Mouse (Mus musculus): ENCODE data around the gene Tpcn2. TPM values are rescaled to one million over a fixed set of nuclear protein-coding genes. Genes with fewer than 3 reads are reported as not detected.

The Tpcn2 gene
- total and polyA plus RNA-seq, 2 experiments from 2014 or later: 2.3 to 4.7 TPM

- no peak for ATAC-seq
- no peak for DNase-seq (ENCODE audit: low spot score)
- H3K4me1 ChIP-seq (ENCODE audit: insufficient read depth, low read length): no peaks in the 10 kb centered on the region
- H3K9me3 ChIP-seq (ENCODE audit: low read length): no peaks in the 10 kb centered on the region
- H3K4me3 ChIP-seq (ENCODE audit: low read length): no peak overlapping the region
- H3K9ac ChIP-seq (replicated peaks; ENCODE audit: low read length): no peak overlapping the region
- no peaks in the 10 kb centered on the region for H3K36me3 ChIP-seq (ENCODE audit: insufficient read depth, low read length)
- 76% methylated on average over 10 of the region's 10 CpGs for WGBS
- H3K27ac ChIP-seq: no peak overlapping the region
- no peak for TF ChIP-seq CTCF (IDR thresholded peaks at IDR 0.05; ENCODE audit: low read depth)
- no peaks in the 10 kb centered on the region for H3K27me3 ChIP-seq (ENCODE audit: insufficient read depth, low read length)
- H3K4me2 ChIP-seq (ENCODE audit: low read depth, low read length): no peak overlapping the region
Measured at GRCm38 (mm10) chr7:145234841-145235790, 48.7 kb downstream of the Tpcn2 start.

- WGBS: 66% methylated on average over 9 of the region's 9 CpGs
- ATAC-seq (no peak), DNase-seq (ENCODE audit: low spot score) (no peak)
- no peak for TF ChIP-seq CTCF (IDR thresholded peaks at IDR 0.05; ENCODE audit: low read depth)
- Histone ChIP-seq H3K4me3 (ENCODE audit: low read length) (no peak overlapping the region), H3K27me3 (ENCODE audit: insufficient read depth, low read length) (no peaks in the 10 kb centered on the region), H3K4me2 (ENCODE audit: low read depth, low read length) (no peak overlapping the region), H3K4me1 (ENCODE audit: insufficient read depth, low read length) (no peaks in the 10 kb centered on the region), H3K36me3 (ENCODE audit: insufficient read depth, low read length) (no peaks in the 10 kb centered on the region), H3K9me3 (ENCODE audit: low read length) (no peaks in the 10 kb centered on the region), H3K9ac (replicated peaks; ENCODE audit: low read length) (no peak overlapping the region), H3K27ac (no peak overlapping the region)
Measured at GRCm38 (mm10) chr7:145231659-145232058, 52.2 kb downstream of the Tpcn2 start.

- no peak for ATAC-seq
- no peak for TF ChIP-seq CTCF (IDR thresholded peaks at IDR 0.05; ENCODE audit: low read depth)
- H3K4me3 ChIP-seq (ENCODE audit: low read length): no peak overlapping the region
Measured at GRCm38 (mm10) chr7:145226641-145227040, 57.2 kb downstream of the Tpcn2 start.

GRCm38 (mm10) chr7:145225626-145226025 is 58.2 kb downstream of the Tpcn2 start:
- no peak for ATAC-seq
- H3K27ac ChIP-seq: no peak overlapping the region

More at GRCm38 (mm10) chr7:145226641-145227040, 57.2 kb downstream of the Tpcn2 start:
- Histone ChIP-seq H3K36me3 (ENCODE audit: insufficient read depth, low read length) (no peaks in the 10 kb centered on the region), H3K9ac (replicated peaks; ENCODE audit: low read length) (no peak overlapping the region), H3K27me3 (ENCODE audit: insufficient read depth, low read length) (no peaks in the 10 kb centered on the region), H3K4me1 (ENCODE audit: insufficient read depth, low read length) (no peaks in the 10 kb centered on the region), H3K4me2 (ENCODE audit: low read depth, low read length) (no peak overlapping the region), H3K9me3 (ENCODE audit: low read length) (no peaks in the 10 kb centered on the region), H3K27ac (no peak overlapping the region)
- DNase-seq (ENCODE audit: low spot score): no peak
- WGBS: 92% methylated on average over 6 of the region's 6 CpGs

GRCm38 (mm10) chr7:145221841-145222689 is 61.7 kb downstream of the Tpcn2 start:
- DNase-seq (ENCODE audit: low spot score) (no peak), ATAC-seq (0 out of 2 replicates have a peak, but pooled peaks have one; percentile 7)
- Histone ChIP-seq H3K27ac (no peak overlapping the region), H3K4me3 (ENCODE audit: low read length) (no peak overlapping the region), H3K36me3 (ENCODE audit: insufficient read depth, low read length) (no peaks in the 10 kb centered on the region), H3K27me3 (ENCODE audit: insufficient read depth, low read length) (no peaks in the 10 kb centered on the region), H3K9me3 (ENCODE audit: low read length) (no peaks in the 10 kb centered on the region), H3K4me1 (ENCODE audit: insufficient read depth, low read length) (no peaks in the 10 kb centered on the region), H3K4me2 (ENCODE audit: low read depth, low read length) (no peak overlapping the region), H3K9ac (replicated peaks; ENCODE audit: low read length) (no peak overlapping the region)
- peak; percentile 27; the same call in 1 of the 2 replicates for TF ChIP-seq CTCF (IDR thresholded peaks at IDR 0.05; ENCODE audit: low read depth)
- WGBS: 35% methylated on average over 2 of the region's 2 CpGs

More at GRCm38 (mm10) chr7:145225626-145226025, 58.2 kb downstream of the Tpcn2 start:
- no peak for TF ChIP-seq CTCF (IDR thresholded peaks at IDR 0.05; ENCODE audit: low read depth)
- H3K4me2 ChIP-seq (ENCODE audit: low read depth, low read length): no peak overlapping the region
- no peak overlapping the region for H3K9ac ChIP-seq (replicated peaks; ENCODE audit: low read length)
- no peaks in the 10 kb centered on the region for H3K27me3 ChIP-seq (ENCODE audit: insufficient read depth, low read length)
- no peak for DNase-seq (ENCODE audit: low spot score)
- no peaks in the 10 kb centered on the region for H3K4me1 ChIP-seq (ENCODE audit: insufficient read depth, low read length)
- no peaks in the 10 kb centered on the region for H3K36me3 ChIP-seq (ENCODE audit: insufficient read depth, low read length)
- H3K9me3 ChIP-seq (ENCODE audit: low read length): no peaks in the 10 kb centered on the region
- no peak overlapping the region for H3K4me3 ChIP-seq (ENCODE audit: low read length)
- 75% methylated on average over 6 of the region's 6 CpGs for WGBS

GRCm38 (mm10) chr7:145221346-145221745 is 62.5 kb downstream of the Tpcn2 start:
- ATAC-seq (no peak), DNase-seq (ENCODE audit: low spot score) (no peak)
- Histone ChIP-seq H3K27ac (no peak overlapping the region), H3K4me2 (ENCODE audit: low read depth, low read length) (no peak overlapping the region), H3K4me1 (ENCODE audit: insufficient read depth, low read length) (no peaks in the 10 kb centered on the region), H3K27me3 (ENCODE audit: insufficient read depth, low read length) (no peaks in the 10 kb centered on the region), H3K9me3 (ENCODE audit: low read length) (no peaks in the 10 kb centered on the region), H3K4me3 (ENCODE audit: low read length) (no peak overlapping the region), H3K36me3 (ENCODE audit: insufficient read depth, low read length) (no peaks in the 10 kb centered on the region), H3K9ac (replicated peaks; ENCODE audit: low read length) (no peak overlapping the region)
- TF ChIP-seq CTCF (IDR thresholded peaks at IDR 0.05; ENCODE audit: low read depth): no peak
- 82% methylated on average over 2 of the region's 2 CpGs for WGBS

Data from hindbrain, postnatal 0 days (tissue).